Mouse (Mus musculus) spleen, adult 2 months (tissue): ENCODE data around the gene Pip5kl1.

Experiments
- CTCF ChIP-seq: fragments of 200-500 bp; IDR thresholded peaks from 2 replicates; pipeline ENCODE4 v1.5.1; 2011; ENCODE audit warnings: mild to moderate bottlenecking, inconsistent platforms; ENCODE audit not compliant: insufficient read depth, insufficient read length, insufficient replicate concordance; ENCODE audit errors: extremely low read depth
- POLR2A ChIP-seq: fragments of 200-500 bp; IDR thresholded peaks from 2 replicates; pipeline ENCODE4 v1.6.1; 2011; ENCODE audit warnings: low read depth, low read length, inconsistent platforms

- TF ChIP-seq CTCF (no peak), POLR2A (no peak)
Observed at GRCm38 (mm10) chr2:32572196-32572595, 2.4 kb upstream of the Pip5kl1 start.
